Mouse (Mus musculus): ENCODE results near the gene Psmd14.
A peak's percentile ranks its signal among the peaks of the same experiment; 100 is the strongest.

The Psmd14 gene

DNA sequence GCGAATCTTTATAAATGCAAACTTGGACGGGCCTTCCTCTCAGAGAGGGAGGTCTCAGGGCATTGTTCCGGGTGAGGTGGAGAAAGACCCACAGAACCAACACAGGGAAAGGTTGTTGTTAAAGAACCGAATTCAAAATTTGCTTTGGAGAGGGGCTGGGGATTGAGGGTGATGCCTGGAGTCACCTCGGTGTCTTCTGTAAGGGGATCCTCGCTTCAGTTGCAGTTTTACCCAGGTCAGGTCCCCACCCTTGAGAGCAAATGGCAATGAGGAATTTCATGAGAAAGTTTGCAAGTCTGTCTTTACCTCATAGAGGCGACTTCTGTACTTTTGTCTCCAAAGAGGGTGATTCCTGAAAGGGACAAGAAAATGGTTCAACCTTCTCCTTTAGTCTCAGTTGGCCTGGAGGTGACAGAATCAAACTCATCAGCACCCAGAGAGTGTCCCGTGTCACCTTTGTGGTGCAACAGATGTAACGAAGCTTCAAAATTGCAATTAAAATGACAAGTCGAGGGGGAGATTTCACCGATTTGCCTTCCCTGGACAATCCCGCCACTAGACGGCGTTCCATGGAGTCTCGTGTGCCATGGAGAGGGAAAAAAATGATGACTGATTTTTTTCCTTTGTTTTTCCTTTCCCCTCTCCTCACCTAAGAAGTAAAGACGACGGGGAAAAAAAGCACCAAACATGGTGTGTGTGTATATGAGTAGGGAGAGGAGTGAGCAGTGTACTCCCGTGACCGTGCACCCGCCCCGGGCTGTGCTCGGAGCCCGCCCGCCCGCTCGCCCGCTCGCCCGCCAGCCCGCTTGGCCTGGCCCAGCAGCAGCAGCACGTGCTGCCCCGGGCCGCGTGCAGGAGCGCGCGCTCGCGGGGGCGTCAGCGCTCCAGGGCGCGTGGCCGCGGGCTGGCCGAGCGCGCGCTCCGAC lies 103.3 kb downstream of the Psmd14 start:
- peak; percentile 18 for DNase-seq

DNA sequence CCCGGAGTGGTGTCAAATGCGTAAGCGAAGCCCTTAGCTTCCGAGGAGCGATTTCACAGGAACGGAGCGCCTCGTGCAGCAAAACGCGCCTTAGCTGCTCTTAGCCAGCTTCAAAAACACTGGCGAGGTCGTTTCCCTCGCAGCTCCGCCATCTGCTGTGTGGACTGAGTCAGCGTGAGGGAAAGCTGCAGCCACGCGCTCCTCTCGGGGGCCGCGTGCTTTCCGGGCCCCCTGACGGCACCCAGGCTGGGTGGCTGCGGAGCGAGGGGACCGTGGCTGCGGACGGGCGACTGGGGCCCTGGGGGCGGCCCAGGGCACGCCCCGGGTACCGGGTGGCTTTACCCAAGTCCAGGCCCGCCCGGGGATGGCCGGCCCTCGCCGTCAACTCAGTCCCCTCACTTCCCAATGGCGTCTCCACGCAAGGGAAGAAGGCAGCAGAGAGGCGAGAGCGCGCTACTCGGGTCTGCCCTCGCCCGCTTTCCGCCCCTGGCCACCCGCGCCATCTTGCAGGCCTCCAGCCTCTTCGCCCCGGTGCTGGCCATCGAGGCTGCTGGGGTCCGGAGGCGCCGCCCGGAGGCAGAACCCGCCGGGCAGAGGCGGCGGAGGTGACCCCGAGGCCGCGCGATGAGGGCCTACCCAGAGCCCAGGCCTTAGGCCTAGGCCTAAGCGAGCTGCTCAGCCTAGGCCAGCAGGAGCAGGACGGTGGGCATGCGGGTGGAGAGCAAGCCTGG lies 104.3 kb downstream of the Psmd14 start:
- peak; percentile 24 for DNase-seq

DNA sequence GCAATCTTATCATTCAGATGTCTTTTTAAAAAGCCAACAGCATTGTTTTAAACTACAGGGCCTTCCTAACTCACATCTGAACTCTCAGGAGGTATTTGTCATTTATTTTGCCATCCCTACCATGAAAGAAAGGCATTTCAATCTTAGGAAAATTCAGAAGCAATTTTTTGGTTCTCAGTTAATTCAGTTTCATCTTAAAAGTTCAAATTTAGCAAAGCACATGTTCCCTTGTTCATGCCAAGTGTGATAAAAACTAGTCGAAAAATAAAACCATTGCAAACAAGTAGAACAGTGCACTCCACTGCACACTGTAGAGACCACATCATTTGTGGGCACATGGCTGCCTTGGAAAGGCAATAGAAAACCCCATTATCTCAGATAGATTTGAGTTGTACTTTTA lies 106.7 kb downstream of the Psmd14 start:
- no peak for DNase-seq

DNA sequence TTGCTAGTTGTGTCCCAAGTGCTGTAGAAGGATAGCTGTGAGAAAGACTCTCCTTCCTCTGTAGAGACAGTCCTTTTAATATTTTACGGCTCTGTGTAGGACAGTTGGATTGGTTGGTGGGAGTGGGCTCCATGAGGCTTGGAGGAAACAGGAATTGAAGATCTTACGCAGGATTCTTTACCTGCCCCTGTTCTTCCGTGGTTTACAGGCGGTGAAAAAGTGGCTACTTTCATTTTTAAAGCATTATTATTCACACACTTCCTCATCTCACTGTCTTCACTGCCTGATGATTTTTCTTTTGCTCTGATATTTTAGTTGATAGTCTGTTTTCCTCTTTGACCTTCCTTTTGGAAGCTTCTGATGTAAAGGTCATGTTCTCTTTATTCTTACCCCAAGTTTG lies 108.7 kb downstream of the Psmd14 start:
- DNase-seq: no peak

DNA sequence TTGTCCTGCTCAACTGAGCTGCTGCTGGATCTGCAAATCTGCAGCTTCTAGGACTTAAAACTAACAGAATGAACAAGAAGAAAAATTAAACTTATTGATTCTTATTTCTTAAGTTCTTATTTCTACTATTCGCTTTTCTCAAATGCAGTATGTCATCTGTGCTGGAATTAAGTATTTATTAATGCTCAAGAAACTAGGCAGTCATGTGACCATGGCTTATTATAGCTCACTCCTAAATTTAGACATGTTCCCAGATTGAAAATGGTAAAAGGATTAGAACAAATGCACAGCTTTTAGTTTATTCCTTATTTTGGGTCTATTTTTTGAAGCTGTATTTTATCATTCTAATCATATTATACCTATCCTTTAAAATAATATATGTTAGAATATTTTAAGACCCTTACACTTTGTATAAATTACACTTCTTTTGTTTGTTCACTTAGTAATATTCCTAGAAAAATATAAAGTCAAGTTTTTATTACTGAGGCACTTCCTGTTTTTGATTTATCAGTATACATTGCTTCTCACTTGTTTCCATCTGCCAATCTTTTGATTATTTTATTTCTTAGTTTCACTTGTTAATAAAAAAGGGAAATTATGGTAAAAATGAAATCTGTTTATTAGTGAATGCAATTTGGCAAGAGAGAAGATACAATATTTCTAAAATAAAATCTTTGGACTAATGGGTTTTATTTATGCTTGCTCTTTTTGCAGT lies 112.1 kb downstream of the Psmd14 start:
- no peak for DNase-seq

DNA sequence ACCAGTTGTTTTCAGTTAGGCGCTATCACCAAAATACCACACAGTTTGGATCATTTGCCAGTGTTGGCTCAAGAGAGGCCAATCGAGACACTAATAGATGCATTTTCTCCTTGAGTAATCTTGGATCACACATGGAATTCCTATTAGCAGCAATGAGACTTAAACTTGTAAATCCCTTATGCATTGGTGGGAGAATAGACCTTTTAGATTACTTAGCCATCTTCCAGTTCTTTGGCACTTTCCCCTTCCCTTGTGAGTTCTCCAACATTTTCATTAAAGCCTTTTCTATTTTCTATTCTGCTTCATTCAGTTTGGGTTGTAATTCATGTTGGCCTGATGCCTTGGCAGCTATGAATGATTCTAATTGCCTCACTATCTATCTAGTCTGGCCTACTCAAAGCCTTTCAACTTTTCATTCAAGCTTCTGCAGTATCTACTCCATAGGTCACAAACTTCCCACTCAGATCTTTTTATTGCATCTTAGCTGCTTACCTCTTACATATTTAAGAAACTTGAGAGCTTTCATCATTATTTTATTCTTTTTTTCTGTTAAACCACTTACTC lies 125.8 kb downstream of the Psmd14 start:
- no peak for DNase-seq
